Mouse (Mus musculus): ENCODE results near the gene Fgd4.

GRCm38 (mm10) chr16:16565786-16566185, 34.6 kb downstream of the Fgd4 start:
- TF ChIP-seq CTCF (IDR thresholded peaks at IDR 0.05; ENCODE audit: low read depth, low read length), result no peak
- TF ChIP-seq POLR2A (IDR thresholded peaks at IDR 0.05; ENCODE audit: extremely low read depth, insufficient read depth, low read length), result no peak

Data from liver, adult 2 months (tissue).